Mouse (Mus musculus) liver, postnatal 0 days (tissue): Measurements from ENCODE around the gene Gm17545. TPM values are rescaled to one million over a fixed set of nuclear protein-coding genes. Genes with fewer than 3 reads are reported as not detected.

Experiments used
- ATAC-seq: fragments of 200-750 bp; cut with Nextera tagmentation; 2 replicates; pipeline ENCODE4 v1.8.0; 2017; ENCODE audit warnings: mild to moderate bottlenecking, moderate library complexity
- DNase-seq: peaks from one replicate; pipeline ENCODE4 v3.0.0-alpha.2; 2016
- H3K27ac ChIP-seq: fragments of 300-500 bp; sonication (generic); 2 replicates; pipeline ENCODE4 v1.5.1; 2014; ENCODE audit warnings: antibody characterized with exemption, moderate library complexity, mild to moderate bottlenecking, low read depth
- H3K27me3 ChIP-seq: fragments of 300-500 bp; sonication (generic); 2 replicates; pipeline ENCODE4 v1.6.1; 2014; ENCODE audit warnings: low read length, control low read depth, mixed read lengths; ENCODE audit not compliant: insufficient read depth
- H3K36me3 ChIP-seq: fragments of 300-500 bp; sonication (generic); replicated peaks from 2 replicates; pipeline ENCODE4 v1.6.1; 2014; ENCODE audit warnings: mild to moderate bottlenecking, control low read depth, low read length, moderate library complexity, mixed read lengths; ENCODE audit not compliant: insufficient read depth
- H3K4me1 ChIP-seq: fragments of 300-500 bp; sonication (generic); 2 replicates; pipeline ENCODE4 v1.6.1; 2014; ENCODE audit warnings: antibody characterized with exemption, mild to moderate bottlenecking, control low read depth; ENCODE audit not compliant: insufficient read depth
- H3K4me2 ChIP-seq: fragments of 300-500 bp; sonication (generic); 2 replicates; pipeline ENCODE4 v1.6.1; 2014; ENCODE audit warnings: low read depth, mild to moderate bottlenecking, low read length, moderate library complexity, mixed read lengths
- H3K4me3 ChIP-seq: fragments of 300-500 bp; sonication (generic); 2 replicates; pipeline ENCODE4 v1.5.1; 2014; ENCODE audit warnings: low read depth, low read length
- H3K9ac ChIP-seq: fragments of 300-500 bp; sonication (generic); replicated peaks from 2 replicates; pipeline ENCODE4 v1.6.1; 2014; ENCODE audit warnings: mild to moderate bottlenecking, moderate library complexity
- H3K9me3 ChIP-seq: fragments of 300-500 bp; sonication (generic); 2 replicates; pipeline ENCODE4 v1.6.1; 2016; ENCODE audit warnings: mild to moderate bottlenecking, control low read depth, low read length, mixed read lengths
- CTCF ChIP-seq: sonication (generic); IDR thresholded peaks from 2 replicates; pipeline ENCODE4 v1.5.1; 2016; ENCODE audit warnings: antibody characterized with exemption, low read depth
- EP300 ChIP-seq: IDR thresholded peaks from 2 replicates; pipeline ENCODE4 v1.6.1; 2016; ENCODE audit warnings: antibody characterized with exemption, low read depth, mild to moderate bottlenecking
- WGBS: fragments of 180-500 bp; shearing (Covaris S2); extraction: QIAGEN DNeasy Blood & Tissue Kit; methylation state at CpG from one replicate; pipeline ENCODE4 v1.1.7; 2014; ENCODE audit not compliant: insufficient replicate concordance; 5-methylcytosine and 5-hydroxymethylcytosine counted together
- polyA plus RNA-seq: library from polyadenylated mRNA; unstranded; fragments of >200 nt; fragmentation: Nextera tagmentation; extraction: Ambion mirVana; gene quantifications from 2 replicates; pipeline ENCODE4 v1.2.1, GENCODE M21; 2015

Gm17545 gene
- polyA plus RNA-seq, 1 experiment from 2014 or later: not detected

DNA sequence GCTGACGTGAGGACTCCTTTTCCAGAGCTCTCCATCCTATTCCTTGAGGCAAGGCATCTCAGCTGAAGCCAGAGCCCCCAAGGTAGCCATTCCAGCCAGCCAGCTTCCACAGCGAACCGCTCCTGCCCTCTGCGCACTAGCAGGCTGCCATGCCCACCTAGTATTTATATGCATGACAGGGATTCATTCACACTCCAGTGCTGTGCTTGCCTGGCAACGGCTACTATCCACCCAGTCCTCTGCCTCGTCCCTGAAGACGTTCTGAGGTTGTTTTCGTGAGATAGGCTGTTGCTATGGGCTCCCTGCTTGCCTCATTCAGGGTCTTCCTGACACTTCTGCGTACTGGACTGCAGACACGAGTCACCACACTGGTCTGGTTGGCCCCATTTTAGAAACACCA lies 1.4 kb upstream of the Gm17545 start:
- H3K9ac ChIP-seq: no peak overlapping the region
- H3K9me3 ChIP-seq: no peaks in the 10 kb centered on the region
- H3K27ac ChIP-seq: no peak overlapping the region
- H3K27me3 ChIP-seq: no peaks in the 10 kb centered on the region
- H3K4me2 ChIP-seq: no peak overlapping the region
- ATAC-seq: no peak
- TF ChIP-seq CTCF (no peak), EP300 (no peak)
- DNase-seq: no peak
- no peaks in the 10 kb centered on the region for H3K4me1 ChIP-seq
- WGBS: 79% methylated on average over 10 of the region's 10 CpGs
- H3K4me3 ChIP-seq: no peak overlapping the region
- H3K36me3 ChIP-seq: peaks cover 79% of the 10 kb centered on the region

DNA sequence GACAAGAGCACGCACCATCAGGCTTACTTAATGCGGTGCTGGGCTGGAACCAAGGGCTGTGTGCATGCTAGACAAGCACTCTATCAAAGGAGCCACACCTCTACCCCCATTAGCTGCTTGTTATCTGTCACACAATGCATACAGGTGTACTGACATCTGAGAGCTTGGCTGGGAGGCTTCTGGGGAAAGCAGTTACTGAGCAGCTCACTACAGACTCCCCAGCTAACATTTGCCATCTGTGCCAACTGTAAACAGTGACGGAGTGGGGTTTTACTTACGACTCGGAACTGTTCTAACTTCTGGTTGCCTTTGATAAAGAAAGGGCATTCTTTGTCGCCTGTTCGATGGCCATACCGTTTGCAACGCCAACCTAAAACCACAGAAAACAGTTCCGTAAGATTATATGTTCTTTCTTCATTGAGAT lies 577 bp upstream of the Gm17545 start:
- H3K27me3 ChIP-seq: no peaks in the 10 kb centered on the region
- ATAC-seq: peak; percentile 88
- no peak overlapping the region for H3K4me3 ChIP-seq
- H3K27ac ChIP-seq: no peak overlapping the region
- no peak for DNase-seq
- peaks cover 3% of the 10 kb centered on the region; the same call in 1 of the 2 replicates for H3K4me1 ChIP-seq
- H3K9me3 ChIP-seq: no peaks in the 10 kb centered on the region
- H3K9ac ChIP-seq: no peak overlapping the region
- no peak overlapping the region for H3K4me2 ChIP-seq
- WGBS: 60% methylated on average over 10 of the region's 10 CpGs
- TF ChIP-seq EP300 (peak; percentile 95), CTCF (no peak)
- peaks cover 71% of the 10 kb centered on the region for H3K36me3 ChIP-seq

DNA sequence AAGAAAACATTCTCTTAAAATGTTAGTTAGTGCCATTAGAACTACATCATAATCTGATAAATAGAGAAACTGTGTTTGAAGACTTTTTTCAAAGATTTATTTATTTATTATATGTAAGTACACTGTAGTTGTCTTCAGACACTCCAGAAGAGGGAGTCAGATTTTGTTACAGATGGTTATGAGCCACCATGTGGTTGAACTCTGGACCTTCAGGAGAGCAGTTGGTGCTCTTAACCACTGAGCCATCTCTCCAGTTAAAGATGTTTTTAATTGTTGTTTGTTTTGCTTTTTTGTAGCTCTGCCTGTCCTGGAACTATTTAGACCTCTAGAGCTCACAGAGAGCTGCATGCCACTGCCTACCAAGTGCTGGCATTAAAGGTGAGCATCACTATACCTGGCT lies 951 bp downstream of the Gm17545 start:
- ATAC-seq: no peak
- peaks cover 62% of the 10 kb centered on the region for H3K36me3 ChIP-seq
- no peak overlapping the region for H3K4me3 ChIP-seq
- no peak for DNase-seq
- H3K4me1 ChIP-seq: peaks cover 3% of the 10 kb centered on the region; the same call in 1 of the 2 replicates
- no peaks in the 10 kb centered on the region for H3K27me3 ChIP-seq
- no peak overlapping the region for H3K9ac ChIP-seq
- H3K27ac ChIP-seq: no peak overlapping the region
- no peaks in the 10 kb centered on the region for H3K9me3 ChIP-seq
- TF ChIP-seq EP300: no peak
- TF ChIP-seq CTCF: no peak
- no peak overlapping the region for H3K4me2 ChIP-seq

DNA sequence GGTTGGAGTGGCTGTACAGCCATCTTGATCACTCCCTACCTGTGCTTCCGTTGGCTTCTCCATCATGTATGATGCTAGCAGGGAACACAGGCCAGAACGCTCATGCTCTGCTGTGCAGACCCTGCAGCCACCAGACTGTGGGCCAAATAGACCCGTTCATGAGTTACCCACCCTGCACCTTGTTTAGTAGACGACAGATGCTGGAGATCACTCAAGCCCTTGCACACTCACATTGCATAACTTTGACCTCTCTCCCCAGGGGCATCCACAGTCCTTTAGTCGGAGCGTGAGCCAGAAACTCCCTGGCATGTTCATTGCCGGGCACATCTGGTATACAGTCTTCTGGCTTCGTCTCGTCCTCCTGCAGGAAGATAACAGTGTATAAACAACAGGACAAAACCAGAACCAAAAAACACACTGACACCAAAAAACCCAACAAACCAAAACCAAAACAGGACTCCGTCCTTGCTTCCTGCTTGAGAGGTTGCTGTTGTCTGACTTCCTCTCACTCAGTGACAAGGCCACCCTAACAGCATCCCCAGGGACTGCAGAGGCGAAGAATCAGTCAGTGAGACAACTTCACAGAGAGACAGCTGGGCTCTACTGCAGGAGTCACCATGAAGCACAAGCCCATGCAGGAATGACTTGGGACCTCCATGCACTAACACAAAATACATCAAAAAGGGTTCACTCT lies 3.2 kb downstream of the Gm17545 start:
- H3K4me3 ChIP-seq: no peak overlapping the region
- ATAC-seq (no peak), DNase-seq (peak; percentile 34)
- H3K36me3 ChIP-seq: peaks cover 54% of the 10 kb centered on the region
- H3K9me3 ChIP-seq: no peaks in the 10 kb centered on the region
- peaks cover 3% of the 10 kb centered on the region; the same call in 1 of the 2 replicates for H3K4me1 ChIP-seq
- no peaks in the 10 kb centered on the region for H3K27me3 ChIP-seq
- TF ChIP-seq CTCF (no peak), EP300 (no peak)
- H3K27ac ChIP-seq: peak overlapping the region; percentile 60
- H3K9ac ChIP-seq: no peak overlapping the region
- WGBS: 67% methylated on average over 11 of the region's 11 CpGs
- peak overlapping the region; percentile 23; the same call in 1 of the 2 replicates for H3K4me2 ChIP-seq

DNA sequence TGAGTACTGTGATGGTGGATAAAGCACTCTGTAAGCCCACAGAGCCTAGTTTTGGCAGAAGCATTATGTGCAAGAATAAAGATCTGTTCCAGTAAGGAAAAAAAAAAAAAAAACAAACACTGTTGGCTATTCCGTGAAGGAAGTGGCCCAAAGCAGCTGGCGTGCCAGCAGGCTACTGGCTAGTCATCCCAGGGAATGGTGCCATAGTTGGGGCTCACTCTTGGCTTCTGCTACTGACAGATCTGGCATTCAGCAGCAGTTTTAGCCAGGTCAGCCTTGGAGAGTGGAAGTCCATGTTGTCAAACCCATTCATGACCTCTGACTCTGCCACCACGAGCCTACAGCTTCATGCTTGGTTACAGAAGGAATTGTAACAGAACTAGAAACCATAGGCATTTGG lies 7.9 kb downstream of the Gm17545 start:
- no peaks in the 10 kb centered on the region for H3K27me3 ChIP-seq
- no peak overlapping the region for H3K27ac ChIP-seq
- TF ChIP-seq EP300: no peak
- no peak for TF ChIP-seq CTCF
- H3K4me2 ChIP-seq: no peak overlapping the region
- DNase-seq (no peak), ATAC-seq (no peak)
- H3K9me3 ChIP-seq: no peaks in the 10 kb centered on the region
- peaks cover 6% of the 10 kb centered on the region; the same call in 1 of the 2 replicates for H3K4me1 ChIP-seq
- no peak overlapping the region for H3K4me3 ChIP-seq
- WGBS: 86% methylated on average over 3 of the region's 3 CpGs
- peaks cover 24% of the 10 kb centered on the region for H3K36me3 ChIP-seq
- H3K9ac ChIP-seq: no peak overlapping the region

DNA sequence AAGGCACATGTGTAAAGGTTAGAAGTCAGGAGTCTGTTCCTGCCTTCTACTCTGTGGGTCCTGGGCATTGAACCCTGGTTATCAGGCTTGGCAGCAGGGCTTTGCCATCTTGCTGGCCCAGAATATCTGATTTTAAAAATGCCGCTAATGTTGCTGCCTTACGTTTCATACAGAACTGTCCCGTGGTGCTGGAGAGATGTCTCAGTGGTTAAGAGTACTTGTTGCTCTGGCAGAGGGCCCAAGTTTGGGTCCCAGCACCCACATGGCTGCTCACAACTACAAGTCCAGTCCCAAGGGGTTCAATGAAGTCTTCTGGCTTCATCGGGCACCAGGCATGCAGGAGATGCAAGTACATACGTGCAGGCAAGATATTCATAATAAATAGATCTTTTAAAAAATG lies 12.1 kb downstream of the Gm17545 start:
- ATAC-seq: no peak
- no peak for DNase-seq
- H3K9me3 ChIP-seq: no peaks in the 10 kb centered on the region
- H3K4me1 ChIP-seq: peaks cover 6% of the 10 kb centered on the region; the same call in 1 of the 2 replicates
- no peak overlapping the region for H3K4me3 ChIP-seq
- H3K4me2 ChIP-seq: no peak overlapping the region
- TF ChIP-seq CTCF: no peak
- no peak for TF ChIP-seq EP300
- no peak overlapping the region for H3K9ac ChIP-seq
- no peak overlapping the region for H3K27ac ChIP-seq
- WGBS: 77% methylated on average over 5 of the region's 5 CpGs
- no peaks in the 10 kb centered on the region for H3K27me3 ChIP-seq
- peaks cover 16% of the 10 kb centered on the region for H3K36me3 ChIP-seq
